24 mouse cellular contexts compared by ENCODE assay signal in the genomic region with DNA sequence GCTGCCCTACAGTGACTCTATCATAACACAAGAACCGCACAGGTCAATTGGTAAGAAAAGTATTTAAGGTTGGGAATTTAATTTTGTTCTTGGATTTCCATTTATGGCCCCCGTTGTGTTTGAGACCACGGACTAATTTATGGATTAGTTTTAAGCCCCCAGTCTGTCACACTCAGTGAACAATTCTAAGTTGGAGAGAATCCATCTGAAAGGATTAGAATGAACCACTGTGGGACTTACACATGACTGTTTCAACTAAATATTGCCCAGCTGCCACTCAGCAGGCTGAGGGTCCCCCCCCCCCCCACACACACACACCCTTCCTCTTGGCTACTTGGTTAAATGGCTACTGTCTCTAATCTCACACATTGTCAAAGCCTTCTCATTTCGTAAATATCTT.
DNase-seq lines count a peak whose midpoint lies in the region; ATAC-seq and TF ChIP-seq lines count a peak whose summit lies in the region.
"Had no signal": no experiment of that assay in that cellular context is flagged by ENCODE, and none has a peak within 500 bp of the region (broad histone marks: within the 10 kb centered on the region; RNA-seq: fewer than 3 reads in every experiment).

No protein-coding gene starts in this region.

- no peak overlapping the region for H3K27ac ChIP-seq in forebrain, embryonic 14.5 days (ENCODE audit: low read depth, low read length)
- H3K27ac ChIP-seq in forebrain, postnatal 0 days (ENCODE audit: low read depth, low read length), result no peak overlapping the region
- 0 out of 2 replicates have a peak overlapping the region, but pooled peaks have one; percentile 39 for H3K27ac ChIP-seq in midbrain, embryonic 15.5 days
- H3K27ac ChIP-seq: heart, embryonic 10.5 days; heart, embryonic 15.5 days; kidney, postnatal 0 days; liver, embryonic 14.5 days; macrophage had no signal

- H3K27me3 ChIP-seq in forebrain, embryonic 14.5 days (replicated peaks; ENCODE audit: control insufficient read depth, insufficient read depth, low read length), result no peaks in the 10 kb centered on the region
- H3K27me3 ChIP-seq in forebrain, postnatal 0 days (ENCODE audit: insufficient read depth, low read length), result no peaks in the 10 kb centered on the region
- no peaks in the 10 kb centered on the region for H3K27me3 ChIP-seq in midbrain, embryonic 15.5 days (replicated peaks)
- H3K27me3 ChIP-seq: heart, embryonic 15.5 days had no signal

- H3K9me3 ChIP-seq in forebrain, embryonic 14.5 days (replicated peaks; ENCODE audit: control insufficient read depth, low read length), result no peaks in the 10 kb centered on the region
- no peaks in the 10 kb centered on the region for H3K9me3 ChIP-seq in forebrain, postnatal 0 days (ENCODE audit: low read length)
- H3K9me3 ChIP-seq in midbrain, embryonic 15.5 days, result no peaks in the 10 kb centered on the region
- H3K9me3 ChIP-seq: heart, embryonic 10.5 days; heart, embryonic 15.5 days had no signal

- TF ChIP-seq CTCF in forebrain, postnatal 0 days (IDR thresholded peaks at IDR 0.05; ENCODE audit: low read depth), result no peak

- H3K9ac ChIP-seq in forebrain, embryonic 14.5 days (ENCODE audit: low read length), result no peak overlapping the region
- H3K9ac ChIP-seq in forebrain, postnatal 0 days, result no peak overlapping the region
- H3K9ac ChIP-seq in midbrain, embryonic 15.5 days, result no peak overlapping the region
- H3K9ac ChIP-seq: heart, embryonic 15.5 days; liver, embryonic 14.5 days had no signal

- H3K36me3 ChIP-seq in forebrain, embryonic 14.5 days (ENCODE audit: control insufficient read depth, insufficient read depth, low read length), result 0 out of 2 replicates have a peak, but pooled peaks cover 1% of the 10 kb centered on the region
- no peaks in the 10 kb centered on the region; the same call in 1 of the 2 replicates for H3K36me3 ChIP-seq in forebrain, postnatal 0 days (ENCODE audit: insufficient read depth)
- H3K36me3 ChIP-seq in midbrain, embryonic 15.5 days (replicated peaks), result no peaks in the 10 kb centered on the region
- H3K36me3 ChIP-seq: heart, embryonic 10.5 days; heart, embryonic 15.5 days had no signal

- peaks cover 15% of the 10 kb centered on the region; the same call in 1 of the 2 replicates for H3K4me1 ChIP-seq in forebrain, embryonic 14.5 days (ENCODE audit: control insufficient read depth, insufficient read depth, low read length)
- no peaks in the 10 kb centered on the region for H3K4me1 ChIP-seq in forebrain, postnatal 0 days (ENCODE audit: insufficient read depth)
- peaks cover 34% of the 10 kb centered on the region for H3K4me1 ChIP-seq in midbrain, embryonic 15.5 days

- peak; percentile 55 for DNase-seq in forebrain, embryonic 14.5 days (ENCODE audit: low spot score)
- DNase-seq in forebrain, postnatal 0 days, result no peak
- peak; percentile 67 for DNase-seq in retina, postnatal 1 day
- DNase-seq in retina, embryonic 14.5 days (ENCODE audit: low spot score), result no peak
- no peak for DNase-seq in adrenal gland, adult 8-10 months
- DNase-seq: adrenal gland, postnatal 36 days; cerebellum, adult 2 months; cerebellum, postnatal 14 days; kidney, adult 8-10 months; kidney, postnatal 4 days; liver; lung, adult 2 months; lung, postnatal 10 days; thymus, adult 2 months; thymus, postnatal 4 days had no signal

- no peak overlapping the region for H3K4me2 ChIP-seq in forebrain, embryonic 14.5 days (ENCODE audit: low read length)
- H3K4me2 ChIP-seq in forebrain, postnatal 0 days (ENCODE audit: low read depth), result no peak overlapping the region
- H3K4me2 ChIP-seq in midbrain, embryonic 15.5 days, result no peak overlapping the region
- H3K4me2 ChIP-seq: heart, embryonic 15.5 days had no signal

- ATAC-seq in forebrain, embryonic 14.5 days, result no peak
- ATAC-seq in forebrain, postnatal 0 days, result no peak
- no peak for ATAC-seq in midbrain, embryonic 15.5 days (replicated peaks)
- ATAC-seq in granulocyte monocyte progenitor cell, adult 5-6 weeks (replicated peaks; ENCODE audit: poor library complexity, severe bottlenecking), result no peak
- ATAC-seq: CD4-positive, CD25-positive, alpha-beta regulatory T cell, adult 4 months; intestine, embryonic 16.5 days had no signal

- no peak overlapping the region for H3K4me3 ChIP-seq in forebrain, embryonic 14.5 days (ENCODE audit: low read depth, low read length)
- no peak overlapping the region for H3K4me3 ChIP-seq in forebrain, postnatal 0 days (ENCODE audit: low read depth, low read length)
- H3K4me3 ChIP-seq in midbrain, embryonic 15.5 days, result no peak overlapping the region
- H3K4me3 ChIP-seq: heart, embryonic 10.5 days; heart, embryonic 15.5 days had no signal

- 45% methylated on average over 4 of the region's 4 CpGs for WGBS in forebrain, embryonic 14.5 days
- 45% methylated on average over 4 of the region's 4 CpGs for WGBS in forebrain, postnatal 0 days
- 35% methylated on average over 4 of the region's 4 CpGs for WGBS in midbrain, embryonic 15.5 days

Comparison
In these comparisons a context has a peak if more than half of its experiments do, and no peak if none do; other contexts are left out.
1. DNase-seq: peak in forebrain, embryonic 14.5 days (single experiment) and retina, postnatal 1 day (single experiment); none in forebrain, postnatal 0 days (single experiment), retina, embryonic 14.5 days (single experiment) and adrenal gland, adult 8-10 months (single experiment).